Mouse (Mus musculus): ENCODE measurements around the gene Trak1.

DNA sequence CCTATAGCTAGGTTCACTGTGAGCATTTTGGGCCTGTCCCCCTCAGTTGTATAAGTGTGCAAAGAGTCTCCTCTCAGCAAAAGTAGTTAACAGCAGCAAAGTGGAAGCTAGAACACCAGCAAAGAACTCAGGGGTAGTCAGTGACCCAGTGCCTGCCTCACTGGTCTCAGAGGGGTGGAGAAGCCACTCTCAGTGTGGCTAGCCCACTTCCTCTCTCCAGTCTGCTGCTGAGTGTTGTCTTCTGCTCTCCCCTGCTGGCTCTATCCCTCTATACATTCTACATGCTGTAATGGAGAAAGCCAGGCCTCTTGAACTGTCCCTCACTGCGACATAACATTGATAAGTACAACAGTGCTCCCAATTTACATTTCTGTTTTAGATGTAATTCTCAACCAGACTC is 26.2 kb upstream of the Trak1 start:
- TF ChIP-seq CTCF (IDR thresholded peaks at IDR 0.05; ENCODE audit: low read depth, low read length): no peak
- TF ChIP-seq POLR2A (IDR thresholded peaks at IDR 0.05; ENCODE audit: insufficient read depth, low read length): no peak

Measured in ES-Bruce4 (cell line).